Mouse (Mus musculus) testis, postnatal 14 days (tissue): ENCODE results near the gene Nfia.

Source experiments
- DNase-seq: peaks from one replicate; pipeline ENCODE4 v3.0.0; 2021; ENCODE audit warnings: low spot score

Nfia gene

DNA sequence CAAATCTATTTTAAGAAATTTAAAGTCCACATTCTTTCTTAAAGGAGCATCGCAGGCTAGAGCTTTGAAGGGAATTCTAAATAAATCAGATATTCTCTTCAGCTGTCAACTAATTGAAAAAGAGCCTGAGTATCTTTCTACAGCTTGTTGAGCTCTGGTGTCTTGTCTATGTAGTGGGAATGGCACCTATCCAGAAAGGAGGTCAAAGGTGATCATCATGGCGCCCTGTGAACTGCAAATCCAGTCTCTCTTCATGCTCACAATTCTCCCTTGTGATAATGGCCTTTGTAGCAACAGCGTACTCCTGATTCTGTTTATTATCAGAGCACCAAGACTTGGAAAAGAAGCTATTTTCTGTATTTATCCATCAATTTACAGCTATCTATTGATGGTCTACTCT is 6.4 kb upstream of the Nfia start:
- DNase-seq = no peak

DNA sequence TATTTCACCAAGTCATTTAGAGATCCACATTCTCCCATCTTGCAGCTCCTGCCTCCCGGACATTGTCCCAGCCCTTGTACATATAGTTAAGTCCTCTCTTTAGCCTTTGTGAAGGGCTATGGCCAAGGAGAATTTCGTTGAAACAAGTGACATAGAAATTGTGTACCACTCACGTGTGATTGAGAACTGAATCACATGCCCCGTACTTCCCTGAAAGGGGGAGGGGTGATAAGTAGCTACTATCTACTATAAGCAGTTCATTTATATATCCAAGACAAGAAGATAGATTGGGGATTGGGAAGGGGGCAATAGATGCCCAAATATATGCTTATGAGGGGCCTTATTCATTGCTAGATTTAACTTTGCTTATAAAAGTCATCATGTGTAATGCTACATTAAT is 5.5 kb upstream of the Nfia start:
- DNase-seq = no peak

DNA sequence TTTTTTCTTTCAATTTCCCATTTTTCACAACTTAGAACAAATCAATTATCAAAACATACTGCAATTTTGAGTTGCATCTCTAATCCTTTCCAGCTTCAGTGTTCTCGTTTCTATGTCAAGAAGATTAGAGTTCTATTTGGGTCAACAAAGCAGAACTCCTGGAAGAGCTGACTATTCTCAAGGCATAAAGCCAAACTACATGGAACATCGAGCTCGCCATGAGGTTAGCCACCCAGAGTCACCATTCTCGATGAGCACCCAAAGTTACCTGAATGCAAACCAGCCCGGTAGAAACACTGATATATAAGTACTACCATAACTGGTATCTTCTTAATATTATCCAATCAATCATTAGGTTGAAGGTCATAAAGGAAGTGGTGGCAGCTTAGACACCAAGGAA is 5.0 kb upstream of the Nfia start:
- no peak for DNase-seq

DNA sequence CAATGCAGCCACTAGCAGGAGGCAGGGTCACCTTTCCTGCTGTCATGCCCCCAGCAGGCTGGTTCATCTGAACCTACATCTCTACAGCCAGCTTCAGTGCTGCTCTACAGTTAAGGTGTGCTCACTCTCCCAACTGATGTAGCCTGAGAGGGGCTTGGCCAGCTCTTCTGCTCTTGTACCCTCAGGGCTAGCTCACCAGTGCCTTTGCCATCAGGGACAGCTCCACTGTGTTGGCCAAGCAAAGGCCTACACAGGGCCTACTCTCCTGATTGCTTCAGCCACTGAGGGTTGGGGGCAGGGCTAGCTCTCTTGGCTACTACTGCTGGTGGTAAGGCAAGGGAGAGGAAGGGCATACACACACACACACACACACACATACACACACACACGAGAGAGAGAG is 2.7 kb upstream of the Nfia start:
- DNase-seq = no peak

DNA sequence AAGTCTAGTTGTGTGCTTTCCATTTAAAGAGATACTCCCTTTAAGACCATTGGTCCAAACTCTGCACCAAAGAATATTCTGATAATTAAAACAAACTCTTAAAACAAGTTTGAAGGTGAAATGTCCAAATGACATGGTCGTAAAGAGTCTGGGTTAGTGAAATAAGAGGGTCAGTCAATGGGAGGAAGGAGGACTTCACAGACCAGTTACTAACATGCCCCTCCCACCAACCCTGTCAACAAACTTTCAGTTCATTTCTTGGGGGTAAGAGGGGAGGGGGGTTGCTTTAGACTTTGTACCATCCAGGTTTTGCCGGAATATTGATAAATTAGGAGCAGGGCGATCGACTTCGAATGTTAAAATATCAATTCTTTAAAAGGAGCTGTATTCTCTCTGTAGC is 1.1 kb upstream of the Nfia start:
- no peak for DNase-seq

DNA sequence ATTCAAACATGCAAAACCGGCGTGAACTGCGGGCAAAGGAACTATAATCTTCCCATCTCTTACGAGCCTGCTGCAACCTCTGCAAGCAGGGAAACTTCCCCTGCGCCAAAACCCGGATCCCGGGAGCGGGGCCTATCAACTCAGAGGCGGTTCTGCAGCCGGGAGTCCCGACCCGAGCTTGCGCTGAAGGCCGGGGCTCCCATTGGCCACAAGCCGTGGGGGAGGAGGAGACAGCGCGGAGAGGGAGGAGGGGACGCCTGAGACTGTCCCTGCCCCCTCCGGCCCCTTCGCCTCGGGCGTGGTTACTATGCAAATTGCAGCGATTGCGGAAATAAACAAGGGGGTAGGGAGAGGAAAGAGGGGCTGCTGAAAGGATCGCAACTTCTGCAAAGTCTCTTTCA is 450 bp upstream of the Nfia start:
- peak; percentile 95 for DNase-seq

DNA sequence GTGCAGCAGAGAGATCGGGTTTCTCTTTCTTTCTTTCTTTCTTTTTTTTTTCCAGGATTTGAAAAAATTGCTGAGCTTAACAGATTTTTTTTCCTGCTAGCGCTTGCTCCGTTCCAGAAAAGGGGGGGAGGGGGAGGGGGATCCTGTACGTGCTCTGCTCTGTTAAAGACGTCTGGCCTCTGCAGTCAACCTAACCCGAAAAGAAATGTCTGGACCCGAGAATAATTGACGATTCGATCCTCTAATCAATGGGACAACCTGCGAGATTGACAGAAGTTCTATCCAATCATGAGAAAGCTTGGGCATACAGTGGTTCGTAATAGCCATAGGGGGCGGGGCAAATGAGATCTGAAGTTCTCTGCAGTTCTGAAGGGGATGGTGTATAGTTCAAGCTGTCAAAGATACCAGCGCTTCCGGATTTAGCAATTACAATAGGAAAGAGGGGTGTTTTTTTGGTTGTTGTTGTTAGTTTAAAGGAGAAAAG is 618 bp downstream of the Nfia start:
- peak; percentile 90 for DNase-seq

DNA sequence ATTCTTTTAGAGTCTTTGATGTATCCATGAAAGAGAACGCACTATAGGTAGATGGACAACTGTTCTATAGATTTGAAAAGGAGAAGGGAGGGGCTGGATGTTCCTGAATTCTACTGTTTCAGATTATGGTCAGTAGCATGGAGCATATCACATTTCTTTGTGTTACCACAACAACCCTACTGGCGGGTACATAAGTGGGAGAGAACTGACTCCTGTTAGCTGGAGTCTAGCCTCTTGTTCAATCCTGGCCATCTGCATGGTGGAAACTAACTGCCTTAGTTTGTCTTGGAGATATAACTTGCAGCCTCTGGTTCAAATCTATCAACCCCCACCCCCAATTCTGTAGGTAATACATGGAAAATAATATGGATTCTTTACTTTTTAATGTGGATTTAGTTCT is 1.3 kb downstream of the Nfia start:
- no peak for DNase-seq

DNA sequence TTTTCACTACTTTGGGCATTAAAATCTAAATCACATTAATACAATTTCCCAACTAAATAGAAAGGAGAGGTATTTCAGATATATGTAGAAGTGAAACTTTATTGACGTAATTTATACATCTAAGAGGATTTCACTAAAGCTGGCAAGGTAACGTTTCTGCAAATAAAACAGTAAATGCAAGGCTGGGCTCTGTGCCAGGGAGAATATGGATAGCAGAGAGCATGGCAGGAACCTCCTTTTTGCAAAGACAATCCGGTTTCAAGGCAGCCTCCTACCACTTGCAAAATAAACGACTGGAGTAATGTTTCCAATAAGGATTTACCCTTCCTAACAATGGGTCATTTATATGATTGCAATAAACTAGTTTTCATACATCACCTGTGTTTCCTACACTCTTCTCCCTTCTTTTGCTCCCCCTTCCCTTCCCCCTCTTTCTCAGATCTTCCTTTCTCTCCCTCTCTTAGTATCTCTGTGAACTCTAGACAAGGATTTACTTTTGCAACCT is 2.0 kb downstream of the Nfia start:
- DNase-seq = no peak

DNA sequence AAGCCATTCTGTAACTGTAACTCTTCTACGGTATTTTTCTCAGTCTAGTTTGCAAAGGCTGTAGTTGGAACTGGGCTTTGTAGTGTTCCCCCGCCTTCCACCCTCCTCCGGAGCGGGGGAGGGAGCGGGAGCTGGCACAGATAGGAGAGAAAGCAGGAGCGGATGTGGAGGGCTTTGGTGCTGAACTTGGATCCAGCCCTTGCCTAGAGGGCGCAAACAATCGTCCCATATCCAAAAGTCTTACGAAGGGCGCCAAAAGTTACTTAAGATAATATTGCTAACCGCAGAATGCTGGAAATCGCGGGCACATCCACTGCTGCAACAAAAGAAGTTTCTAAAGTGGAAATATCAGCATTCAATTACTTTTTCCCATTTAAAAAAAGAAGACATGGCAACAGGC is 2.5 kb downstream of the Nfia start:
- DNase-seq = peak; percentile 89

DNA sequence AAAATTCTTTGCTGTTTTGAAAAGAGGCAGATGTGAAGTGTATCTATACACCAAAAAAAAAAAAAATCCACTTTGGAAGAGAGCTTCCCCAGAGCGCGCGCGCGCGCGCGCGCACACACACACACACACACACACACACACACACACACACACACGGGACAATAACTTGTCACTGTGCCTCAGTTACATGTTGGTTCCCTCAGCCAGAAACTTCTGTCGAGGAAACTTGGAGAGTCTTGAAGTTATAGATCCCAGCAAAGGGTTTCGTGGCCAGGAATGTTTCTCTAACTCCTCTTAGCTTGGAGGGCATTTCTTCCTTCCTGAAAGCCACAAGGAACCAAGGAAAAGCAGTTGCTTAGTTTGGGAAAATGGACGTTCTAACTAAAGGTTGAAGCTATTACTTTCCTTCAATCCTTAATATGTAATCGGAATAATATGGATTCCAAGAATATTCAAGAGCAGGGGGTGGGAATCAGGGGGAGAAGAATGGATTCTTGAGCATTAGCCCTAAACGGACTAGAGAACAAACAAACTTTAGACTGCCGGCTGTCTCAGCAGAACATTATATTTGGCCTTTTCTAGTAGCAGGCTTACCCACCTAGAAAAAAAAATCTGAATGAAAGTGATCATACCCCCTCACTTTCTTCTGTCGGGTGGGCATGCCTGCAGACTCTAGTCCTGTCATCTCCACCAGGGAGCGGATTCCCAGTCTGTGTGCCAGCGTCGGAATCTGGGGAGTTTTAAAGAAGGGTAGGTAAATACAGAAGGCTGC is 3.1 kb downstream of the Nfia start:
- DNase-seq = no peak

DNA sequence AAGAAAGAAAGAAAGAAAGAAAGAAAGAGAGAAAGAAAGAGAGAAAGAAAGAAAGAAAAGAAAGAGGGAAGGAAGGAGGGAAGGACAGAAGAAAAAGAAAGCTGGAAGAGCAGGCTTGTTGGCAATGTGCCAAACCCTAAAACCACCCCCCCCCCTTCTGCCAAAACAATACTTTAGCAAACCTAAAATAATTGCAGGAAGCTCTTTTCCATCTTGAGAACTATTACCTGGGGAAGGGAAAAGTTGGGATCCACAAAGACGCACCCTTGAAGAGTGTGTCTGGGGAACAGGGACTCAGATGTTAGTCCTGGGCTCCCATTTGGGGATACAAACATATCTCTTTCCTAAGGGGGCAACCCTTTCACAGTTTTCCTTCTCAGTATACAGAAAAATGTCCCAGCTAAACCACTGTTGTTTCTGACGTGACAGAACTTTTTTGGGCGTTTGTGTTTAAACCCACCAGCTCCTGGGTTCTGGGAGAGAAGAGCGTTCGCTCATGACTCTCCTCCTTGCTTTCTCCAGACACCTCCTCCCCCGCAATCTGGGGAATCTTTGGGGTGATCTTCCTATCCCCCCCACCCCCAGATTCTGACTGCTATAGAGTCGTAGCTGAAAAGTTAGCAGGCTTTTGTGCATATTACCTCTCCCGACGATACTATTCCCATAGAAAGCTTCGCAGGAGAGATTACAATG is 4.0 kb downstream of the Nfia start:
- DNase-seq = no peak

DNA sequence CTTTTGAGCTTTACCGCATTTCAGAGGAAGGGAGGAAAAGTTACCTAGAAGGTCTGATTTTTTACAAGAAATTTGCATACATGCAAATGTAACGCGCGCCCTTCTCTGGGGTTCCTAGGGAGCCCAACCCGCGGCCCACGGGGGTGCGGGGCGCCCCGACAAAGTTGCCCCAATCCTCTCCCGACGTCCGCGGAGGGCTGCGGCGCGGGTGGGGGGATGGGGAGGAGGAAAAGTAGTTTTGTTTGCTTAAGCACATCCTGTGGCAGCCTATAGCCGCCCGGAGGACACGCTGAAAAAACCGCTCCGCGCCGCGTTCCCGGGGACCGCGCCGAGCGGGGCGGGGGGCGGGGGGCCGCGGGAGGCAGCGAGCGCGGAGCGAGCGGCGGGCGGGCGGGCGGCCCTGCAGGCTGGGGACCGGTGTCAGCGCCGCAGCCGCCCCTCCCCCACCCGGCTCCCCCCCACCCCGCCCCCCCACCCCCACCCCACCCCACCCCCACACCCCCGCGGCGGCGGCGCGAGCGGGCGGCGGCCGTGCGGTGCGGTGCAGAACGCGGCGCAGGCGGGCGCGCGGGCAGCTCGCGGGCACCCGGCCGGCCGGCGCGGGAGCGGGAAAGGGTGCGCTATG is 4.7 kb downstream of the Nfia start:
- peak; percentile 33 for DNase-seq

DNA sequence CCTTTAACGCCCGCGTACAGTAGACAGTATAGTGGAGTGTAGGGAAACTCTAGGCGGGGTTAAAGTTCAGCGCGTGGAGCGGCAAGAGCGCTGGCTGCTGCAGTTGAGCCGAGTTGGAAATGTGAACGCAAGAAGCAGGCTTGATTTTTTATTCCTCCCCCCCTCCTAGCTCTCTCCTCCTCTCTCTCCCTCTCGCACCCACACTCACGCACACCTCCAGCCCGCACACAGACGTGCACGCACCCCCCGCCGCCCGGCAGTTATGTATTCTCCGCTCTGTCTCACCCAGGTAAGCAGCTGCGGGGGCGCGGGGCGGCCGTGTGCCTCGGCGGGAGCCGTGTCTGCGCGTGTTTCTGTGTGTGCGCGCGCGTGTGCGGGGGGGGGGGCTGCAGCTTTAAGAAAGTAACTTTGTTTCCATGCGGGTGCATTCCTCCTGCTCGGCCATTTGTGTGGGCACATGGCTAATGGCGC is 5.2 kb downstream of the Nfia start, which contains the start of gene E130114P18Rik:
E130114P18Rik (minus strand) TSS at position 373 of the 471 bp plus-strand sequence.
- peak; percentile 69 for DNase-seq

DNA sequence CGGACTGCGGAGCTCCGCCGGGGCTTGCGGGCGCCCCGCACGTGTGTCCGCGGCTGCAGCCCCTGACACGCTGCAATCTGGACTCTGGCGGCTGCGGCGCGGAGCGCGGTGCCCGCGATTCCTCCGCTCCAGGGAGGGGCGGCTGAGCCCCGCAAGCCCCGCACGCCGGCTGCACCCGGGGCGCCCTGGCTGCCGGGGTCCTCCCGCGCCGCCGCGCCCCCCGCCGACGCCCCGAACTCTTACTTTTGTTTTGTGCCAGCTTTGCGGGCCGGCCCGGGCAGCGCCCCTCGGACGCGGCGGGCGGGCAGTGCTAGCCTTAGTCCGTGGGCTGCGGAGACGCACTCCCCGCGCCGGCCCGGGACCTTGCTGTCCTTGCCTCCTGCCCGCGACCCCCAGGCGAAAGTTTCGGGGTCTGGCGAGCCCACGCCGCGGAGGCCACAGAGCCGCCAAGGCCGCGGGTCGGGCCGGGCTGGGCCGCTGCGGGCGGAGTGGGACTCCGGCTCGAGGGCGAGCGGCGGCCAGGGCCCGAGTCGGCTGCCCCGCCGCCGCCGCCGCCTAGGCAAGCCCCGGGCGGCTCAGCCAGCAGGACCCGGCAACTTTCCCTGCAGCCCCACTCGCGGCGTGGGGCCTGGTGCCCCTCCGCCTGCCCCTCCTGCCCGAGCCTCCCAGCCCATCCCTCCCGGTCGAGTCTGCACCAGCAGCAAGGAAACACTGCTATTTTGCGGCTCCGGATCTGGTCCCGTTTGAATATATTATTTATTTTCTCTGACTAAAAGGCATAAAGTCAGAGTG is 5.9 kb downstream of the Nfia start:
- no peak for DNase-seq

DNA sequence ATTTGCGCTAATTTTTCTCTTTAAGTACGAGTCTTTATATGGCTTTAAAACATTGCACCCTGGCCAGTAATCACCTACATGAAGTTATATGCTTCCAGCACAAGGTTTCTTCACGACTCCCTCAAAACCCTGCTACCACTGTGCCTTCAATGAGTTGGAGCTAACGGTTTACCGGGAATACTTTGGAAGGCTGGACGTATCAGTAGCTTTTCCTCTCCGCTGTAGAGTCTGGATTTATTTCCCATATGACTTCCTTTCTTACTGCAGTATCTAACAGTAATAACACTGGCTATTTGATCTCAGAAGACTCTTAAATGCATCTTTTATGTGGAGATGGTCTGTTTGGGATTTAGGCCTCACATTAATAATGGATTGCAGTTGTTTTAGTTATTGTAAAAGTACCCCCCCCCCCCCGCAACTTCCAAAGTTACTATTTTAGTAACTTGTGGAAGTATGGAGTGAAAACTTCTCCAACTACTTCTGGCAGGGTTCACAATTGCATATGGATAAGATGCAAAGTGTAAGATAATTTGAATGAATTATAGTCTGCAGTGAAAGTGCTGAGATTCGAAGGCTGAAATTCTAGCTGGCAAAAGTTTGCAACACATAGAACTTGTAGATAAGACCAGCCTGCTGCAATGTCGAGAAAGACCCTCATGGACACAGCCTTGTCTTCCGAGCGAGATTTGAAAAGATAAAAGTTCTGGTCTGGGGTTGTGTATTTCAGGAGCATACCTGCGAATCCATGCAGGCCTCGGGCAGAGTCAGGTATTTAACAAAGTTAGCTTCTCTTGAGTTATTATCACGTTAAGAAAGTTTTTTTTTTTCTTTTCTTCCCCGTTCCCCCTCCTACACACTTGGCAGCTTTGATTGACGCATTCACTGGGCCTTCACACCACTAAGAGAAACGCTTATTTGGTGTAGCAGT is 6.7 kb downstream of the Nfia start:
- DNase-seq = no peak

DNA sequence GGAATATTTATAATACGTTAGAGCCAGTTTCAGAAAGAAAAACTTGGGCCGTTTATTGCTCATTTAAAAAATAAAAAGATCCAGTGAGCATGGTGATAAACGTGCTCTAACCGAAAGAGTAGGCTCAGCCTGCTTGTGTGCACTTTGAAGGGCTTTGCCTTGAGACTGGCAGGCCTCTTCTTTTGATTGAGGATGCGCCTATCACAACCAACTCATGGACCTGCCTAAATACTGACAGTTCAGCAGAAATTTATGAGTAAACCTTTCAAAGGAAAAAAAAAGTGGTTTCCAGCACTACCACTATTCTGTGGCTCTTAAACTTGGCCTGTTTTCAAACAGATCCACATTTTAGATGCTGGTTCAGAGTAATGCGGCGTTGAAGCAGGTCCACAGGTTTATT is 7.5 kb downstream of the Nfia start:
- DNase-seq = no peak

DNA sequence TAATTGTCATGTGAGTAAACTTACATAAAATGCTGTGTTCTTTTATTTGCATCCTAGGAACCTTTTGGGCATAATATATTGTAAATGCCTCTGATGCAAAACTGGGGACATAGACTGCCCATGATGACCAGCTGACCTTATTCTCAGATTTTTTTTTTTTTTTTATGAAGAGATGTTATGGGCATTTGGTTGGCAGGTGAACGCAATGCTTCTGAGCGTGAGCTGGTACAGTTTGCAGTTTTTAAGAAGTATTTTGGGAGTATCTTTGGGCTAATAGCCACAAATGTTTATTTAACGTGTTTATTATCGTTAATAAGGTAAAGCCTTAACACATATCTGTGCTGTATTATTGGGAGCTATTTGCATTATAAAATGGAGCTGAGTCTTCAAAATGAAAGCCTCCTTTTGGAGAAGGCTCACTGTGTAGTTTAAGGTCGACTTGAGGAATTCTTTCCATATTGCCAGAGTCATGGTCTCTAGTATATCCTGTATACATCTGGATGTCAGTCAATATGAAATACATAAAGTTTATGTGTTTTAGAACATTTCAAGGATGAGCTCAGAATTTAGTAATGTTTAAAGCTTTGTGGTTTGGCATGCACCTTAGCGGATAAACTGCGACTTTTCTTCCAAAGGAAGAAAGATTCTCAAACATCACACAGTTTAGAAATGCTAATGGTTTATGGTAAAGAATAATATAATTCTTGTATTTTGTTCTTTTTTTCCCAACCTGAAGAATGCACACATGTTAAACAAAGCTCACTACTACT is 8.3 kb downstream of the Nfia start:
- DNase-seq = no peak

DNA sequence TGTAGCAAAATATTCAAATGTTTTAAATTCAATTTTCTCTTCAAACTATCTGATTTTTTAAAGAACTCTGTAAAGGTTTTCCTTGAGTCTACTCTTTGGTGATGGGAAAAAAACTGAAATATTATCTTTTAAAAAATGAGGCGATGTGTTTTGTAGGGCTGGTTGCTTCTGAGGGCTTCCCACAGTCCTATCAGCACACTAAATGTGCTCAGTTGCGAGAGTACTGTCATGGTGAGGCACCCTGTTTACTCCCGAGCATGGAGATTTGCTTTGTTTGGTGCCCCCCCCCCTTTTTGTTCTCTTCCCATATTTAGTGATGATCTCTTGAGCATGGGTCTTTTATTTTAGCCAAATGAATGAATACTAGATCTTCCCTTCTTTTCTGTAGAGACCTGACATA is 9.5 kb downstream of the Nfia start:
- DNase-seq = no peak

DNA sequence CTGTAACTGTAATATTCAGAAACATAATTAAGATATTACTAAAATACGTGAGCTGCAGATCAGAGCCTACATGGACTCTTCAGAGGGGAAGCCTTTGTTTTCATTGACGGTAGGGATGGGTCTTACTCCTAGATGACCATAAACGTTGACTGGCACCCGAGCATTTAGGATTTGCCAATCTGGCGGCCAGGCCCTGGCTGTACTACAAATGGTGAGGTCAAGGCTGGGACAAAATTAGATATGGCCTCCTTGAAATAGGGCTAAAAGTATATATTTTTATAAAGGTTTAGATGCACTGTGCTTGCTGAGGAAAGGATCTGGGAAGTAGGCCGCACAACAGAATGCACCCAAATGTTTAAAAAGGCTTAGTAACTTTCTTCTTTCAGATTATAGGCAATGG is 10.0 kb downstream of the Nfia start:
- no peak for DNase-seq
